Mouse (Mus musculus): ENCODE data around the gene Rspo4.

The Rspo4 gene

GRCm38 (mm10) chr2:151911751-151912150, 69.0 kb downstream of the Rspo4 start:
- DNase-seq = no peak

- DNase-seq = no peak
These were observed 71.4 kb downstream of the Rspo4 start for GRCm38 (mm10) chr2:151914120-151914519.

- DNase-seq = no peak
These were observed 72.4 kb downstream of the Rspo4 start for GRCm38 (mm10) chr2:151915111-151915510.

GRCm38 (mm10) chr2:151916061-151916831, 73.5 kb downstream of the Rspo4 start:
- no peak for DNase-seq

- DNase-seq = no peak
These were observed 76.4 kb downstream of the Rspo4 start for GRCm38 (mm10) chr2:151919140-151919539.

- no peak for DNase-seq
These were observed 78.3 kb downstream of the Rspo4 start for GRCm38 (mm10) chr2:151921068-151921467.

GRCm38 (mm10) chr2:151921596-151921995, 78.9 kb downstream of the Rspo4 start:
- DNase-seq = no peak
